In genomic region chr2:84032505-84032904, GRCm38 (mm10) we compare ENCODE assay signal across 13 mouse cellular contexts. TPM values are rescaled to one million over a fixed set of nuclear protein-coding genes. Genes with fewer than 3 reads are reported as not detected.
"Had no signal": no experiment of that assay in that cellular context is flagged by ENCODE, and none has a peak within 500 bp of the region (broad histone marks: within the 10 kb centered on the region; RNA-seq: fewer than 3 reads in every experiment).

No protein-coding gene starts in this region.

- DNase-seq: kidney, adult 2 months; kidney, postnatal 10 days; kidney, postnatal 36 days; layer of hippocampus, postnatal 36 days; liver, postnatal 0 days; lung, embryonic 14.5 days; spleen, adult 18-20 months; thymus, adult 18-20 months; thymus, postnatal 36 days had no signal

- ATAC-seq: intestine, postnatal 0 days; liver, postnatal 0 days; lung, postnatal 0 days; midbrain, embryonic 15.5 days had no signal

RNA-seq across cellular contexts. Expression of gene Gm13691, which starts 42.2 kb away (rescaled TPM):
- total RNA-seq: megakaryocyte, adult 5-6 weeks had no signal

RNA-seq across cellular contexts. Expression of gene Gm13697, which starts 48.0 kb away (rescaled TPM):
- total RNA-seq: megakaryocyte, adult 5-6 weeks had no signal

RNA-seq across cellular contexts. Expression of gene Gm13694, which starts 53.8 kb away (rescaled TPM):
- total RNA-seq: megakaryocyte, adult 5-6 weeks had no signal

RNA-seq across cellular contexts. Expression of gene Gm13696, which starts 59.6 kb away (rescaled TPM):
- total RNA-seq: megakaryocyte, adult 5-6 weeks had no signal
